Mouse (Mus musculus): ENCODE measurements around the gene Camk2n1.

Gene Camk2n1

DNA sequence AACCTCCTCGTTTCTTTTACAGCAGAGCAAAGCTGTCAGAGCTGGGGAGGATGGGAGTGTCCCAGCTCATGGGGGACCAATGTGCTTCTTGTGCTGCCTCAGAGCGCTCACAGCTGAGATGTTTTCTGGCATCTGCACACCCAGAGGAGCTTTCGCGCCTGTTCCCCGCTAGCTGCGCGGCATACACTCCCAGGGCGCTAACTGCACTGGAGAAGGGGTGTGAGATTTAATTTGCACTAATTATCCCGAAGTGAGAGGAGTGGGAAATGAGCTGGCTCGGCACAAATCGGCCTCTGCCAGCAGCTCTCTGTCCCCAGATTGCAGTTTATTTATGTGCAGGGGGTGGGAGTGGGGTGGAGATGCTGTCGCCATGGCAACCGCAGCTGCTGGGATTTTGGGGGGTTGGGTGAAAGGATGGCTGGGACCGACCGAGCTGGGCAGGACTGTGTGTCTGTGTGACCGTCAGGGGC lies 50.6 kb downstream of the Camk2n1 start:
- in situ Hi-C loops (cut with MboI; ENCODE audit: low sequenced_read_pairs): loop anchor here (10.0 kb wide), 1 partner anchor 50 kb away; no protein-coding TSS in a partner anchor

DNA sequence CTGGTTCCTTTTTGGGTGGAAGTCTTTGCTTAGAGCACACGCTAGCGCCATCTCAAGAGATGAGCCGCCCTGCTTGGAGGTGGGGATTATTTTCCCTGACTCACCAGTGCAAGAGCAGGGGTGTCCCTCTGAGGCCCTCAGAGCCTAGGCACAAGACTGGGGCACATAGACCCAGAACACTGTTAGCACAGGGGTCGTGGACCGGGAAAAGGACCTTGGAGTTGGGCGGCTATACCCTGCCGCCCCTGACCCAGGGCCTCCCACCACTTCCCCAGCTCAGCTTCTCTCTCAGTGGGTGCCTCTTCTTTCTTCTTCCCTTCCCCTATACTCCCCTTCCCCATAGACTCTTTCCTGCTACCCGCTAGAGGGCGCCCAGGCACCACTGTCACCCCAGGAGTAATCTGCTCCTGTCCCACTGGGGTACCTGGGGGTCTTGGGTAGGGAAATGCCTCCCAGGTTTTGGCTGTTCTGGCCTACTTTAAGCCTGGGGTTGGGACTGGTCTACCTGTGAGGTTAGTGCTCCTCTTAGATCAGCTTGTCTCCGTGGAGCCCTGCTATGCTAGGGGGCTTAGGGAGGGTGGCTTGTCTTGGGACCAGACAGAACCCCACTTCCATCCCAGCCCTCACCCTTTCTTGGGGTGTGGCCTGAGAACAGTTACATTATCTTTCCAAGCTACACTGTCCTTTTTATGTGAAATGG lies 51.2 kb downstream of the Camk2n1 start:
- in situ Hi-C loops (cut with MboI; ENCODE audit: low sequenced_read_pairs): loop anchor here (10.0 kb wide), 1 partner anchor 49 kb away; no protein-coding TSS in a partner anchor

DNA sequence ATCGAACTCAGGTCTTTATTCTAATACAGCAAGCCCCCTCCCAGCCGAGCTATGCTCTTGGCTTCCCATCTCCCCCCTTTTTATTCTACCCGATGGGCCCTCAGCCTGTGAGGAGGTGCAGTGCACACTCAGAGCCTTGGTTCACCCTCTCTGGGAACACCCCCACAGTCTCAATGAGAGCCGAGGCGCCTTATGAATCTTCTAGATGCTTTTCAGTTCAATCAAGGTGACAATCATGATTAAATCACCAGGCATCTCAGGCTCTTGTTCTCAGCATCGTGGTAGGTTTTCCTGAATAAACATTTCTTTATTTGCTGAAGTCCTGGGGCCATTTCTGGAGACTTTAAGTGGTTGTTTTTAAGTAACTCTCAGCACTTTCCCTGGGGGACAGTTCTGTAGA lies 53.8 kb downstream of the Camk2n1 start:
- in situ Hi-C loops (cut with MboI; ENCODE audit: low sequenced_read_pairs): loop anchor here (10.0 kb wide), 1 partner anchor 47 kb away; no protein-coding TSS in a partner anchor
